Mouse (Mus musculus) left cerebral cortex, adult 2 months (tissue): ENCODE data around the gene Map3k3. TPM values are rescaled to one million over a fixed set of nuclear protein-coding genes. Genes with fewer than 3 reads are reported as not detected.
"Not testable (repeated sequence)": the region's sequence is repeated elsewhere in the genome, so short reads cannot be mapped to it uniquely, and the experiment has no call there.

Experiments
- DNase-seq, 2 experiments: peaks; one replicate each; pipeline ENCODE4 v3.0.0; 2021 to 2022; ENCODE audit warnings: low spot score in 2 of 2, mixed read lengths in 1 of 2; ENCODE audit errors: extremely low spot score in 1 of 2
- H3K27ac ChIP-seq: fragments of 200-600 bp; 2 replicates; pipeline ENCODE4 v1.8.1; 2022
- H3K4me3 ChIP-seq: fragments of 200-600 bp; 2 replicates; pipeline ENCODE4 v1.8.1; 2022
- CTCF ChIP-seq: fragments of 200-600 bp; IDR thresholded peaks from 2 replicates; pipeline ENCODE4 v1.8.1; 2022; ENCODE audit warnings: antibody characterized with exemption, mild to moderate bottlenecking, moderate library complexity
- intact Hi-C: fragments of 180-260 bp; cut with DNase I; formaldehyde crosslinking; loops from one replicate; pipeline ENCODE4 v1.15.1; 2025
- total RNA-seq, 2 experiments: library from RNA; stranded (reverse); gene quantifications; 2 replicates each; pipeline ENCODE4 v1.2.3; 2021

Gene Map3k3
- total RNA-seq, 2 experiments from 2014 or later: 29.5 to 31.7 TPM

- DNase-seq: no peak
- no peak for TF ChIP-seq CTCF
- intact Hi-C loops: no loop called here
Observed at GRCm38 (mm10) chr11:106098223-106098622, 13.8 kb downstream of the Map3k3 start.

GRCm38 (mm10) chr11:106102866-106103265, 18.5 kb downstream of the Map3k3 start:
- no peak for DNase-seq
- no peak overlapping the region for H3K27ac ChIP-seq
- no peak for TF ChIP-seq CTCF
- H3K4me3 ChIP-seq: no peak overlapping the region
- intact Hi-C loops: no loop called here

More at GRCm38 (mm10) chr11:106098223-106098622, 13.8 kb downstream of the Map3k3 start:
- Histone ChIP-seq H3K4me3 (no peak overlapping the region), H3K27ac (no peak overlapping the region)

GRCm38 (mm10) chr11:106106047-106106587, 21.7 kb downstream of the Map3k3 start:
- Histone ChIP-seq H3K27ac (no peak overlapping the region; the same call in 1 of the 2 replicates), H3K4me3 (no peak overlapping the region)
- intact Hi-C loops: no loop called here
- DNase-seq: no peak
- TF ChIP-seq CTCF: no peak

- Histone ChIP-seq H3K4me3 (no peak overlapping the region), H3K27ac (no peak overlapping the region)
- intact Hi-C loops: no loop called here
- no peak for TF ChIP-seq CTCF
- no peak for DNase-seq
Observed at GRCm38 (mm10) chr11:106111688-106112087, 27.3 kb downstream of the Map3k3 start.

- no peak overlapping the region for H3K4me3 ChIP-seq
- no peak for TF ChIP-seq CTCF
- intact Hi-C loops: no loop called here
- peak overlapping the region; percentile 5; the same call in 1 of the 2 replicates for H3K27ac ChIP-seq
- DNase-seq: no peak
Observed at GRCm38 (mm10) chr11:106122221-106122620, 37.8 kb downstream of the Map3k3 start.

- no peak for DNase-seq
- Histone ChIP-seq H3K27ac (peak overlapping the region; percentile 5; the same call in 1 of the 2 replicates), H3K4me3 (no peak overlapping the region)
- intact Hi-C loops: no loop called here
- no peak for TF ChIP-seq CTCF
Observed at GRCm38 (mm10) chr11:106122736-106123135, 38.3 kb downstream of the Map3k3 start.

- Histone ChIP-seq H3K4me3 (no peak overlapping the region), H3K27ac (no peak overlapping the region)
- TF ChIP-seq CTCF: no peak
- DNase-seq: no peak
- intact Hi-C loops: no loop called here
Observed at GRCm38 (mm10) chr11:106124784-106125183, 40.4 kb downstream of the Map3k3 start.

GRCm38 (mm10) chr11:106125827-106126226, 41.4 kb downstream of the Map3k3 start:
- TF ChIP-seq CTCF: no peak
- intact Hi-C loops: no loop called here
- no peak for DNase-seq
- Histone ChIP-seq H3K27ac (no peak overlapping the region), H3K4me3 (no peak overlapping the region)

GRCm38 (mm10) chr11:106126727-106127373, 42.4 kb downstream of the Map3k3 start:
- H3K4me3 ChIP-seq, H3K27ac ChIP-seq, intact Hi-C loops: not testable (repeated sequence)

GRCm38 (mm10) chr11:106129477-106129876, 45.1 kb downstream of the Map3k3 start:
- no peak for TF ChIP-seq CTCF
- Histone ChIP-seq H3K27ac (no peak overlapping the region), H3K4me3 (no peak overlapping the region)
- intact Hi-C loops: no loop called here
- no peak for DNase-seq

More at GRCm38 (mm10) chr11:106126727-106127373, 42.4 kb downstream of the Map3k3 start:
- DNase-seq: not testable (repeated sequence)

GRCm38 (mm10) chr11:106132516-106132915, 48.1 kb downstream of the Map3k3 start:
- TF ChIP-seq CTCF: no peak
- DNase-seq: no peak
- intact Hi-C loops: no loop called here
- H3K4me3 ChIP-seq: no peak overlapping the region
- no peak overlapping the region for H3K27ac ChIP-seq

- intact Hi-C loops: no loop called here
- Histone ChIP-seq H3K4me3 (no peak overlapping the region; the same call in 1 of the 2 replicates), H3K27ac (peak overlapping the region; percentile 76)
- TF ChIP-seq CTCF: no peak; the same call in none of the 2 replicates
- no peak for DNase-seq
Observed at GRCm38 (mm10) chr11:106134580-106135528, 50.4 kb downstream of the Map3k3 start.
